Mouse (Mus musculus) megakaryocyte progenitor cell, adult 5-6 weeks (primary cell): ENCODE measurements around the gene Cfap97d1. TPM values are rescaled to one million over a fixed set of nuclear protein-coding genes. Genes with fewer than 3 reads are reported as not detected.
A peak's percentile ranks its signal among the peaks of the same experiment; 100 is the strongest.
"Not testable (repeated sequence)": the region's sequence is repeated elsewhere in the genome, so short reads cannot be mapped to it uniquely, and the experiment has no call there.

Source experiments
- ATAC-seq: replicated peaks from 2 replicates; pipeline ENCODE4 v1.8.0; 2016; ENCODE audit warnings: mild to moderate bottlenecking, moderate TSS enrichment, inconsistent platforms; ENCODE audit not compliant: poor library complexity
- total RNA-seq, 2 experiments: library from RNA; stranded (forward) in 1 of 2; stranded (reverse) in 1 of 2; fragments of 157-497, 149-512 nt in 1 of 2; fragments of 200-1000 nt in 1 of 2; gene quantifications; 2 replicates each; pipeline versions ENCODE4 v1.2.3 to v1.2.4; 2015 to 2017

The Cfap97d1 gene
- total RNA-seq, 2 experiments from 2014 or later: not detected

GRCm38 (mm10) chr11:101972651-101973050 is 11.4 kb upstream of the Cfap97d1 start:
- ATAC-seq: no peak

- no peak for ATAC-seq
These were observed 10.6 kb upstream of the Cfap97d1 start for GRCm38 (mm10) chr11:101973496-101973895.

- no peak for ATAC-seq
These were observed 9.9 kb upstream of the Cfap97d1 start for GRCm38 (mm10) chr11:101974181-101974580.

GRCm38 (mm10) chr11:101974923-101975322 is 9.2 kb upstream of the Cfap97d1 start:
- ATAC-seq: no peak

- no peak for ATAC-seq
These were observed 7.1 kb upstream of the Cfap97d1 start for GRCm38 (mm10) chr11:101976949-101977348.

- ATAC-seq: no peak
These were observed 4.9 kb upstream of the Cfap97d1 start for GRCm38 (mm10) chr11:101979140-101979539.

GRCm38 (mm10) chr11:101980603-101981157 is 3.4 kb upstream of the Cfap97d1 start:
- no peak for ATAC-seq

DNA sequence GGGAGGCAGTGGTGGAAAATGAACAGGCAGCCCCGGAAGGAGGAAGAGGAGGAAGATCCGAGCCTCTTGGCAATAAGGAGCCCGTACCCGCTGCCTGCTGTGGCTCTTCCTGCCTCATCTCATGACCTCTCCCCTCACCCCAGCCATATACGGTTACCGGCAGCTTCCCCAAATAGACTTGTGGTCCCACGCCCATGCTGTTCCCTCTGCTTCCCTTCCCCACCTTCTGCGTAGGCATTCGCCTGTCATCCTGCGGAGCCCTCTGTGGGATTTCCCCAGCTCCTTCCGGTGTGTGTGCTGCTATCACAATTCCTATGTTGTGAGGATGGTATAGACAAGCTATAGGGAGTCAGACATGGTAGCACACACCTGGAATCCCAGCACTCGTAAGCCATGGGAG is 2.2 kb upstream of the Cfap97d1 start:
- ATAC-seq: peak; percentile 57

- no peak for ATAC-seq
These were observed 1.1 kb upstream of the Cfap97d1 start for GRCm38 (mm10) chr11:101982981-101983411.

- ATAC-seq: no peak
These were observed 603 bp upstream of the Cfap97d1 start for GRCm38 (mm10) chr11:101983431-101983921.

DNA sequence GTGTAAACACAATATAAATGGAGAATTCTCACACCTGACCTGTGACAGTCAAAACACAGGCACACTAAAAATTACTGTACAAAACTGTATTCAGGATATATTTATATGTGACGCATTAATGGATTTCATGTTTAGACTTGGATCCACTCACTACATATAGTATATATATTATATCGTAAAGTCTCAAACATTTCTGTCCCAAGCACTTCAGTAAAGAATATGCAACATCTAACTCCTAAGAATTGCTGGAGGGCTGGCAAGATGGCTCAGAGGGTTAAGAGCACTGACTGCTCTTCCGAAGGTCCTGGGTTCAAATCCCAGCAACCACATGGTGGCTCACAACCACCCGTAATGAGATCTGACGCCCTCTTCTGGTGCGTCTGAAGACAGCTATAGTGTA is 1.4 kb downstream of the Cfap97d1 start:
- not testable (repeated sequence) for ATAC-seq

DNA sequence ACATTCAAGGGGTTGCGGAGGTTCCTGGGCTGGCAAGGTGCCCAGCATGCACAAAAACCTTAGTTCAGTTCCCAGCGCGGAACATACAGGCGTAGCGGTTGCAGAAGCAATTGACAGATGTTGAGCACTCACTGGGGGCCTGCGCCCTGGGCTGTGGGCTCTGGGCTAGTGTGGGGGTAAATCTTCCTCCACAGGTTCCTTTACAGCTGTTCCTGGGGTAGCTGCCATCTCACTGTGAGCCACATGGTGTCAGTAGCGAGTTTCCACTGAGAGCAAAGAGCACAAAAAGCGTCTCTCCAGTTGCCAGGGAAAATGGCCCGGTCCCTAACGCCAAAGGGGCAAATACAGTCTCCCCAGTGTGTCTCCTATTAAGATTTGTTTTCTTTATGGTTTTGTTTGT is 1.9 kb downstream of the Cfap97d1 start:
- peak; percentile 64 for ATAC-seq

GRCm38 (mm10) chr11:101986913-101987312 is 2.8 kb downstream of the Cfap97d1 start, which contains the start of gene Dusp3:
TSS of gene Dusp3 (minus strand) at chr11:101987013.
- ATAC-seq: no peak

- ATAC-seq: no peak
These were observed 6.2 kb downstream of the Cfap97d1 start for GRCm38 (mm10) chr11:101990244-101990643.

GRCm38 (mm10) chr11:101991813-101992212 is 7.7 kb downstream of the Cfap97d1 start:
- no peak for ATAC-seq

DNA sequence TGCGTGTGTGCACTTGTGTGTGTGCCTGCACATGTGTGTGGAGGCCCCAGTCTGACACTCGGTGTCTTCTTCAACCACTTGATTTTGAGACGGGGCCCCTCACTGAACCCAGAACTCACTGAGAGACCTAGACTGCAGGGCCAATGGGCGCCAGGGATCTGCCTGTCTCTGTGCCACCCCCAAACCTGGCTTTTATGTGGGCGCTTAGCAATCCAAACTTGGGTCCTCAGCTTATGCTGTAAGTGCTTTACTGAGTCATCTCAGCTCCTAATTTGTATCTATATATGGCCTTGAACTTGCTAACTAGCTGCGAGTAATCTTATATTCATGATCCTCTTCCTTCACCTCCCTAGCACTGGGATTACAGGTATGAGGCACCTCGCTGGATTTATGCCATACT is 8.3 kb downstream of the Cfap97d1 start:
- no peak for ATAC-seq

- peak; percentile 78 for ATAC-seq
These were observed 10.0 kb downstream of the Cfap97d1 start for GRCm38 (mm10) chr11:101994100-101994499.

- ATAC-seq: no peak
These were observed 11.9 kb downstream of the Cfap97d1 start for GRCm38 (mm10) chr11:101995938-101996337.

GRCm38 (mm10) chr11:101998258-101998657 is 14.2 kb downstream of the Cfap97d1 start:
- ATAC-seq: no peak

DNA sequence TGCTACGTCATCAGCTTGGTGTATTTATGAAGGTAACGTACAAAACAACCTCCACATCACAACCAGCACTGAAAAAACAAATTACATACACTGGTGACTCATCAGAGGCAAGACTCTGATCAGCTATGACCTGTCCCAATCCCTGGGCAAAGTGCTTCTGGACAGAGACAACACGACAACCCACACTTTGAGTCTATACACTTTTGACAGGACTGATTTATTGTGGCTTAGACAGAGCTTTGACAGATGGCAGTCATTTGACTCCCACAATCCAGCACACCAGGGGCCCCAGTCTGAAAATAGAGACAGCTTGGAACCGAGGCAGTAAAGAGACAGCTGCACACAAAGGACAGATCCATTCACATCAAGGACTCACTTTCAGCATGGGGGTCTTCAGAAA is 15.4 kb downstream of the Cfap97d1 start:
- no peak for ATAC-seq

DNA sequence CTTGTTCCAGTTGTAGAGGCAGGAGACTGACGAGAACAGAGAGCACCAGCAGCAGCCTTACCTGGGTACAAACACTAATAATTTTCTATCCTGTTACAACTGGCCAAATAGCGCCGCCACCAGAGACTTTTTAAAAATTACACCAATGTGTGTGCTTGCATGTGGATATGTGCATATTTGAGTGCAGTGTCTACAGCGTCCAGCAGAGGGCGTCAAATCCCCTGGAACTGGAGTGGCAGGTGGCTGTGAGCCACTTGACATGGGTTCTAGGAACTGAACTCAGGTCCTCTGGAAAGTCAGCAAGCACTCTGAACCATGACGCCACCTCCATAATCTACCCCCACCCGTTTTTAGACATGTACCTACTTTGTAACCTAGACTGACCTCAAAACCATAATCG is 20.2 kb downstream of the Cfap97d1 start:
- no peak for ATAC-seq

DNA sequence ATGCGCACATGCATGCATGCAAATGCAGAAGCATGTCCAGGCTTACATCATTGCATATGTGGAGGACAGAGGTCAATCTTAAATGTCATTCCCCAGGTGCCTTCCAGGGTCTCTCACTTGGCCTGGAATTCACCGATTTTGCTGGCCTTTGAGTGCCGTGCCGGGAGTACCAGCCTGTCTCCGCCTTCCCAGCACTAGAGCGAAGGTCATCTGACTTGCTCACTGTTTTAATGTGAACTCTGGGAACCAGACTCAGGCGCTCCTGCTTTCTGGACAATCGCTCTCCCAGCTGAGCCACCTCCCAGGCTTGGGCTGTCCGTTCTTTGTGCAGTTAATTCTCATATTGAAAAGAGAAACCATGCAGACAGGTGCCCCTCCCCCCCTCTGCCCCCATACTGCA is 22.2 kb downstream of the Cfap97d1 start:
- no peak for ATAC-seq

- no peak for ATAC-seq
These were observed 22.6 kb downstream of the Cfap97d1 start for GRCm38 (mm10) chr11:102006688-102007087.
